Mouse (Mus musculus) forebrain, embryonic 10.5 days (tissue): ENCODE results near the gene Creb5. TPM values are rescaled to one million over a fixed set of nuclear protein-coding genes. Genes with fewer than 3 reads are reported as not detected.

Experiments used
- DNase-seq: peaks from one replicate; pipeline ENCODE4 v3.0.0-alpha.2; 2017; ENCODE audit warnings: low spot score; ENCODE audit errors: extremely low spot score
- H3K27ac ChIP-seq: fragments of 300-500 bp; sonication (generic); 2 replicates; pipeline ENCODE4 v1.5.1; 2016; ENCODE audit warnings: mild to moderate bottlenecking
- H3K27me3 ChIP-seq: fragments of 300-500 bp; sonication (generic); 2 replicates; pipeline ENCODE4 v1.6.1; 2016; ENCODE audit warnings: mild to moderate bottlenecking; ENCODE audit not compliant: poor library complexity, severe bottlenecking
- H3K36me3 ChIP-seq: fragments of 300-500 bp; sonication (generic); replicated peaks from 2 replicates; pipeline ENCODE4 v1.6.1; 2016; ENCODE audit warnings: mild to moderate bottlenecking, moderate library complexity
- H3K4me1 ChIP-seq: fragments of 300-500 bp; sonication (generic); 2 replicates; pipeline ENCODE4 v1.6.1; 2016
- H3K4me3 ChIP-seq: fragments of 300-500 bp; sonication (generic); 2 replicates; pipeline ENCODE4 v1.5.1; 2016; ENCODE audit warnings: mild to moderate bottlenecking, moderate library complexity
- H3K9me3 ChIP-seq: fragments of 300-500 bp; sonication (generic); 2 replicates; pipeline ENCODE4 v1.6.1; 2016; ENCODE audit warnings: mild to moderate bottlenecking, moderate library complexity
- WGBS: fragments of 180-500 bp; shearing (Covaris S2); methylation state at CpG from one replicate; pipeline ENCODE4 v1.1.7; 2016; 5-methylcytosine and 5-hydroxymethylcytosine counted together
- polyA plus RNA-seq: library from polyadenylated mRNA; unstranded; fragments of >200 nt; fragmentation: Nextera tagmentation; extraction: Ambion mirVana; gene quantifications from 2 replicates; pipeline ENCODE4 v1.2.1, GENCODE M21; 2016

Gene Creb5
- polyA plus RNA-seq, 1 experiment from 2014 or later, result 22.9 TPM

DNA sequence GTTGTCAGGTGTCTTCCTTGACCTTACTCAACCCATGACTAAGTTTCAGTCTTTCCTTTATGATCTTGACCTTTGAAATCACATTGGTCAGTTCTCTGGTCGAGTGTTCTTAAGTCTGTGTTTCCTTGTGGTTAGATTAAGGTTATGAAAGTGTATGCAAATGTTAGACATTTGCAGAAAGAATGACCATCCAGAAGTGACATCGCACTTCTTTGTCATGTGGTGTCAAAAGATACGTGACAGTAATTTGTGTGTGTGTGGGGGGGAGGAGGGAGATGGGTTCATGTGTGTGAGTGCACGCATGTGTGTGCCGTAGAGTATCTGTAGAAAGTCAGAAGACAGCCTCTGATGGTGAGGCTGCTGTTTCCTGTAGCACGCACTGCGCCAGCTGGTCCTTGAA lies 348.4 kb downstream of the Creb5 start:
- Histone ChIP-seq H3K4me1 (peaks cover 5% of the 10 kb centered on the region), H3K27ac (no peak overlapping the region), H3K4me3 (no peak overlapping the region), H3K36me3 (no peaks in the 10 kb centered on the region), H3K9me3 (no peaks in the 10 kb centered on the region), H3K27me3 (peaks cover 9% of the 10 kb centered on the region; the same call in 1 of the 2 replicates)
- no peak for DNase-seq
- WGBS, result 95% methylated on average over 7 of the region's 7 CpGs

GRCm38 (mm10) chr6:53637356-53638351 lies 350.6 kb downstream of the Creb5 start:
- peaks cover 25% of the 10 kb centered on the region for H3K4me1 ChIP-seq
- no peaks in the 10 kb centered on the region for H3K9me3 ChIP-seq
- 0 out of 2 replicates have a peak overlapping the region, but pooled peaks have one; percentile 62 for H3K27ac ChIP-seq
- DNase-seq, result no peak
- no peaks in the 10 kb centered on the region for H3K36me3 ChIP-seq
- H3K4me3 ChIP-seq, result no peak overlapping the region
- 87% methylated on average over 13 of the region's 13 CpGs for WGBS
- no peaks in the 10 kb centered on the region for H3K27me3 ChIP-seq

DNA sequence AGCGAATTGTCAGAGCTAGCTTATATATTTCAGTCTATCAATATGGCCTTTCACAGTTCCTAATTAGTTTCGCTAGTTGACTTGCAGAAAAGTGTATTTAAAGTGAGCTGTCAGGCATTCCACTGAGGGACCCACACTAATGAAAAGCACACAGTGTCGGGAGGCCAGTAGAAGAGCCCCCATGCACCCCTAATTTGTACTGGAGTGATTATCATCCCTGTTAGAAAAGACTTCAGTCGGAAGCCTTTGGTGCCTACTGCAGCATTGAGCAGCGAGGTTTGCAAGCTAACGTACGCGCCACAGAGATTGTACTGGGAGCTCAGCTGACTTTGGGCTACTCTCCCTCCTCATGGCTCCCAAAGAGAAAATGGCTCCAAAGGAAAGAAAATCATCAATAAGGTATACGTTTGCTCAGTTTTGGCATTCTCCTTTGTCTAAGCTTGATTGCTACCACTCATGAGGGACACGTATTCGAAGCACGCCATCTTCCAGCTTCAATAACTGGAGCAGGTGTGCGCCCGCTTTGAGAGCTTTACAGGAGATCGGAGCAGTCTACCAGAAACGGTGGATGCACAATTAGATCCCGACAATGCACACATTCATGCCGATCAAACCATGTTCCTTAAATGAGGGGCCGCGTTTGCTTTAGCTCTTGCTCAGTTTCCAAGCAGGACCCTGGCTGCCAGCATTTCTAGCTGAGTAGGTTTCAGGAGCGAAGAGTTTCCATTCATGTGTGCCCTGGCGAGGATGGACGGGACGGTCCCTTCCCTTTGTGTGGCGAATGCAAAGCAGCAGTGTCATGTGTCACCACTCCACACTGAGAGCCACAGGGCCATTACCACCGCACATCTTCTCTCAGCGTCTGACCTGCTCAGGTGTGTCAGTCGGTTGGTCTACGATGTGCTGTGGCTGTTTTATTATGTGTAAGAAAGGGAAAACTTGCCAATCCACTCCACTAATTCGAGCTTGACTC lies 354.8 kb downstream of the Creb5 start:
- Histone ChIP-seq H3K4me3 (no peak overlapping the region), H3K27ac (peak overlapping the region; percentile 26; the same call in 1 of the 2 replicates)
- WGBS, result 87% methylated on average over 30 of the region's 30 CpGs

DNA sequence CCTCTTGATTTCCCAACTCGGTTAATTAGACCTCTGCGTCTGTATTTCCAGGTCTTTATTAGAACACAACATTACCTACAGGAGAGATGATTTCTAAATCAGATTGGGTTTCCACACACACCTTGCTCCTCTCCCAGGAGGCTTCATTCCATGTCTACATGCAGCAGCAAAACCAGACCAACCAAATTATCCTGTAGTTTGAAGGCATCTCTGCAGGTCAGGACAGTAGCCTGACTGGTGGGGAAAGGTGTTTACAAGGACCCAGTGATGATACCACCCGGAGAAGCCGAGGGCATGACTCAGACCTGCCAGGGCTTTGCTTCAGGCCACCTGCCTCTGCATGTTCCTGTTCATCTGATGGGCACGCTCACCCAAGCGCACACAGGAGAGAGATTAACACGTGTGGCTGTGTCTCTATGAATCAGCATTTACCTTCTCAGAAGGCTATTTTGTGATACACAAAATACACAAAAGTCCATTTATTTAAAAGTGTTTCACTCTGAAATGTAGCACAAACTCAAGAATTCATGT lies 355.8 kb downstream of the Creb5 start:
- Histone ChIP-seq H3K36me3 (no peaks in the 10 kb centered on the region), H3K27ac (0 out of 2 replicates have a peak overlapping the region, but pooled peaks have one; percentile 8), H3K4me3 (no peak overlapping the region), H3K9me3 (no peaks in the 10 kb centered on the region), H3K27me3 (no peaks in the 10 kb centered on the region), H3K4me1 (peaks cover 35% of the 10 kb centered on the region)
- no peak for DNase-seq
- WGBS, result 90% methylated on average over 7 of the region's 7 CpGs

More for the DNA sequence above, 354.8 kb downstream of the Creb5 start:
- DNase-seq, result no peak
- H3K27me3 ChIP-seq, result no peaks in the 10 kb centered on the region
- no peaks in the 10 kb centered on the region for H3K9me3 ChIP-seq
- H3K36me3 ChIP-seq, result no peaks in the 10 kb centered on the region
- H3K4me1 ChIP-seq, result peaks cover 40% of the 10 kb centered on the region

DNA sequence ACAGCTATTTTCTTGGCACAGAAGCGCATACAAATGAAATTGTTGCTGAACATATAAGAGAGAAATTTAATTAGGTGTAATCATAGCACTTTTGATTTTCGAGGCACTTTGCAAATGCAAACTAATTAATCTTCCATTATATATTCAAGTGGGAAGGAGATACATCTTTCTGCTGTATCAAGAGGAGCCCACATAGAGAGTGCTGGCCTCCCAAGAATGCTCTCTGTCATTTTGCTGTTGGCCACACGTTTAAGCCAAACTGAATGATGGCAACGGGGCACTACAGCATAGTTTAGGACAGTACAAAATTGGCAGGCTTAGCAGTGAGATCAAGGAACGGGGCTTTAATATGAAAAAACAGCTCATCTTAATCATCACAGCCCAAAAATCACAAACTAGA lies 356.4 kb downstream of the Creb5 start:
- Histone ChIP-seq H3K27ac (no peak overlapping the region), H3K4me3 (no peak overlapping the region), H3K4me1 (peaks cover 35% of the 10 kb centered on the region), H3K36me3 (no peaks in the 10 kb centered on the region), H3K9me3 (no peaks in the 10 kb centered on the region), H3K27me3 (no peaks in the 10 kb centered on the region)
- no peak for DNase-seq
- WGBS, result 81% methylated on average over 5 of the region's 5 CpGs

GRCm38 (mm10) chr6:53644056-53644455 lies 357.0 kb downstream of the Creb5 start:
- 86% methylated on average over 6 of the region's 6 CpGs for WGBS
- no peak overlapping the region for H3K27ac ChIP-seq
- no peak overlapping the region for H3K4me3 ChIP-seq
- no peak for DNase-seq
- H3K36me3 ChIP-seq, result no peaks in the 10 kb centered on the region
- no peaks in the 10 kb centered on the region for H3K27me3 ChIP-seq
- peaks cover 35% of the 10 kb centered on the region for H3K4me1 ChIP-seq
- no peaks in the 10 kb centered on the region for H3K9me3 ChIP-seq

DNA sequence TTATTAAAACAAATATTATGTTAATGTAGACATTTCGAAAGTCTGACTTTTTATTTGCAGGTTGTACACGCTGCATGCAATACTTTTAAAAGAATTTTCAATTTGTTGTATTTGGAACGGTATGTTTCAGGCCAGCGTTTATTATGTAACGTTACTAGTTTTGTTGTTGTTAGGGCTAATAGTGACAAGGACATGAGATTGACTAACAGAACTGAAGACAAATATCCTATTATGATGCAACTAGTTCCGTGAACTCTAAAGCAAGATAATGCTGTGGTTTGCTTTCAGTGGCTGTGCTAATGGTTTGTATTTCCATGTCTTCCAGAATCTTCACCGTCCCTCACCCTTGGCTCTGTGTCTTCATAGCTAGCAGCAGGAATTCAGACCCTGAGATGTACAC lies 357.9 kb downstream of the Creb5 start:
- WGBS, result 93% methylated on average over 7 of the region's 7 CpGs
- Histone ChIP-seq H3K27me3 (no peaks in the 10 kb centered on the region), H3K4me3 (no peak overlapping the region), H3K36me3 (no peaks in the 10 kb centered on the region), H3K9me3 (no peaks in the 10 kb centered on the region), H3K4me1 (peaks cover 36% of the 10 kb centered on the region), H3K27ac (no peak overlapping the region)
- DNase-seq, result no peak

DNA sequence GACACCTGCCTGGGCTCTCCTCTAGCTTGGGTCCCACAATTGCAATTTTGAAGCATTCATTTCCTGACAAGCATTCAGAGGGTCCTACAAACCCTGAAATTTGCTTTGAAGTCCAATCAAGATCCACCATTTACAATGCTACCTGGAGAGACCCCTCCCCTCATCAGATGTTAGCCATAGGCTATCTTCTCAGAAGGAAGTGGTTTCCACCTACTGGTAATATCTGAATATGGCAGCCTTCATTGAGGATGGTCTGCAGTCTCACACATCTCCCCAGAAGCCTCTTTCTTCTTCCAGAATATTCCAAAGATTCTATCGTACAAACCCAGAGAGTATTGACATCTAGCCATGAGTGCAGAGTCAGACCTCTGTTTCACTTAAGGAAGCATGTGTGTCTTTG lies 362.7 kb downstream of the Creb5 start:
- no peaks in the 10 kb centered on the region for H3K27me3 ChIP-seq
- 81% methylated on average over 1 of the region's 1 CpGs for WGBS
- no peak for DNase-seq
- no peak overlapping the region for H3K4me3 ChIP-seq
- H3K4me1 ChIP-seq, result peaks cover 16% of the 10 kb centered on the region
- no peak overlapping the region for H3K27ac ChIP-seq
- H3K36me3 ChIP-seq, result no peaks in the 10 kb centered on the region
- no peaks in the 10 kb centered on the region for H3K9me3 ChIP-seq

- 87% methylated on average over 5 of the region's 5 CpGs for WGBS
- Histone ChIP-seq H3K36me3 (no peaks in the 10 kb centered on the region), H3K4me3 (no peak overlapping the region), H3K4me1 (peaks cover 20% of the 10 kb centered on the region), H3K9me3 (no peaks in the 10 kb centered on the region), H3K27me3 (no peaks in the 10 kb centered on the region), H3K27ac (no peak overlapping the region)
- no peak for DNase-seq
These were observed 365.6 kb downstream of the Creb5 start for GRCm38 (mm10) chr6:53652691-53653090.

DNA sequence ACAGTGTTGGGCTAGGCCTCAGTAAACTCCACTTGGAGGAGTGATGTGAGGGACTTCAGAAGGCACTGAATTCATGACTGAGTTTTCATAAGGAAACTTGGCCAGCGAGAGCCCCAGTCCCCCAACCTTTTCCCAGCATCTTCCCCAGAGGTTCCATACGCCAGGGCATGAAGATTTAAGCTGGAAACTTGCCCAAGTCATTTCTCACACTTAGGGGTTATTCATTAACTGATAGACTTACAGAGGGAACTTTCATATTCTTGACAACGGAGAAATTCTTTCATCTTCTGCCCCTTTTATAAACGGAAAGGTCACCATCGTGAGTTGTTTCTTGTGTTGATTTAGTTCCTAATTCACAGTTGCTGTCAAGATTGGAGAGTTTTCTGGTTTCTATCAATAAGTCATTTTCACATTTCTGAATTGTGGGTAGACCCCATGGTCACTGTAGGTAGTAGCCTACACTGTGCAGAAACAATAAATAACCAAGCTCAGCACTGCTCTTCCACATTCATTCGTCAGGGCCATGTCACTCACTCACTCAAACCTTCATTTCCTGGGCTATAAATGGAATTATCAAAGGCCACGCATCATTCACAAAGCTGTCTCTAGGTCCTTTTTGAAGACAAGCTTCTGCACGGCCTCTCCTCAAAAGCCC lies 366.8 kb downstream of the Creb5 start:
- H3K36me3 ChIP-seq, result no peaks in the 10 kb centered on the region
- WGBS, result 92% methylated on average over 8 of the region's 8 CpGs
- no peaks in the 10 kb centered on the region for H3K27me3 ChIP-seq
- H3K4me3 ChIP-seq, result no peak overlapping the region
- H3K9me3 ChIP-seq, result no peaks in the 10 kb centered on the region
- no peak for DNase-seq
- peaks cover 20% of the 10 kb centered on the region for H3K4me1 ChIP-seq
- no peak overlapping the region for H3K27ac ChIP-seq

DNA sequence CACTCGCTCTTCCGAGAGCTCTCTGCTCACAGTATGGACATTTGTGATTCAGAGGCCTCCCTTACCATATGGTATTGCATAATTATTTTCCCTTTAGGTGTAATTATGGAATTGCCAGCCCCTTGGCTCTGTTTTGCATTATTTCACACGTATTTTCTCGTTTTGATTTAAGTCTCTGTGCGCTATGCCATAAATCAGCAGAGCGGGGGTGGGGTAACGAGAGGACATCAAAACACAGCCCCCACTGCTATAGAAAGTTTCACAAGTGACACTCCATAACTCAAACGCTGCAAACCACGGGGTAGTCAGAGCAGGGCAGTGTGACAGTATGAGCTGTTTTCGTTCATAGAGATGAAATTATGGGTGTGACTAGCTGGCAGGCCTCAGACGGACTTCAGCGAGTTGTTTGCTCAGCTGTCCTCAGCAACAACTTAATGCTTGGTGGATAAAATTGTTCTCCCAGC lies 367.3 kb downstream of the Creb5 start:
- Histone ChIP-seq H3K27ac (no peak overlapping the region), H3K4me1 (peaks cover 20% of the 10 kb centered on the region), H3K36me3 (no peaks in the 10 kb centered on the region), H3K4me3 (no peak overlapping the region), H3K27me3 (no peaks in the 10 kb centered on the region), H3K9me3 (no peaks in the 10 kb centered on the region)
- WGBS, result 82% methylated on average over 12 of the region's 12 CpGs
- DNase-seq, result no peak

GRCm38 (mm10) chr6:53656466-53656865 lies 369.4 kb downstream of the Creb5 start:
- Histone ChIP-seq H3K9me3 (no peaks in the 10 kb centered on the region), H3K27me3 (no peaks in the 10 kb centered on the region), H3K36me3 (no peaks in the 10 kb centered on the region), H3K4me3 (no peak overlapping the region), H3K27ac (no peak overlapping the region), H3K4me1 (peaks cover 12% of the 10 kb centered on the region)
- no peak for DNase-seq
- 94% methylated on average over 3 of the region's 3 CpGs for WGBS
